Mouse (Mus musculus) 416B (cell line): ENCODE measurements around the gene Vgll4.

Experiments used
- DNase-seq: peaks from one replicate; pipeline ENCODE4 v3.0.0; 2011; ENCODE audit warnings: low read depth

Vgll4 gene

GRCm38 (mm10) chr6:114917770-114918635, 51.8 kb downstream of the Vgll4 start:
- peak; percentile 83 for DNase-seq

DNA sequence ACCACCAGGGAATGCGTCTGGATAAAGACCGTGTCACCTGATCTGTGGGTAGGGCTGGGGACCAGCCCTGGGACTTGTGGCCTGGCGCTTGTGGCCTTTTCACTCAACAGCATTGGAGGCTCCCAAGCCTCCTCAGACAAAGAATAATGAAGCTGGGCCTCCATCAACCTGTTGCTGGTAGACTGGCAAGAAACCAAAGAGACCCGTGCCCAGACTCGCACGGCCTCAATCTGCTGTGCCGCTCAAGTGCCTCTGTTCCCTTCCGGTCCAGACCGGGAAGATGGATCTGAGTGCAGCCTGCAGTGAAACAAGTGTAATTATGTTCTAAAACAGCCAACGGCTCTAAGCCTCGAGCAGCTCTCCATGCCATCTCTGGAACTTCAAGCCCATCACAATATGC, 52.7 kb downstream of the Vgll4 start:
- no peak for DNase-seq

DNA sequence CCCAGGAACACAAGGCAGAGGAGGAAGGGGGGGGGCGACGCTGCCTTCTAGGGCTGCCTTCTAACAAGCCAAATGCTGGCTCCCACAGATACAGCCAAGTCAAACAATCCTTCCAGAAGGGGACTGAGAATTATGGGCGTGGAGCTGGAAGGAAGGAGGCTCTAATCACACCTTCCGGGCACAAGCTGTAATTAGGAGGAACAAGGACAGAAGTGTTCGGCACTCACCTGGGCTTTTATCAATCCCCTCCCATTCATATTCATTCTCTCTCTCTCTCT, 53.1 kb downstream of the Vgll4 start:
- no peak for DNase-seq

DNA sequence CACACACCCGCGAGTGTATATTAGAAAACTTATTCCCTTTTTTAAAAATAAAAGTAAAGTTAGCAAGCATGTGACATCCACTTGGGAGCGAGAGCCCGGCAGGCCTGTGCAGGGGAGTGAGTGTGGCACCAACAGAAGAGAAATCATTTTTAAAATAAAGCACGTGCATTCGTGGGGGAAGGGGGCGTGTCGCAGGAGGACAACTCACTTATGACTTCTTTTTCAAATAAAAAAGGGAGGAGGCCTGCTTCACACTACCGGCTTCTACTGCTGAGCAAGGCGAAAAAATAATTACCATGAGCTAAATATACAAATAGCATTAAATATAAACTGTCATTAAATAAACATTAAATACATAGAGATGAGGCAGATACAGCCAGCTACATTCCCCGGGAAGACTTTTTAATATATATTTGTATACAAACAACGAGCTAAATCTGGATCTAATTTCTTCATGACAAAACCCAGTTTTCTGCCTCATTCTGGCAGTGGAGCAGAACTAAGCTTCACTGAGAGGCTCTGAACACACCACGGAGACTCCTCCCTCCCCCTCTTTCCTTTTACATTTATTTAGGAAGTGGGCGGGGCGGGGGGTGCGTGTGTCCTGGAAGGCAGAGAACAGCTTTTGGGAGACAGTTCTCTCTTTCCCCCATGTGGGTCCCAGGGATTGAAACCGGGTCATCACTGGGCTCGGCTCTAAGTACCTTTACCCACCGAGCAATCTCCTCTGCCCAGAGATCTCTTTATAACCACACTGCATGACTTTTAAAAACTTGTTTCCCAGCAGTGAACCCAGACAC, 53.7 kb downstream of the Vgll4 start:
- peak; percentile 77 for DNase-seq

DNA sequence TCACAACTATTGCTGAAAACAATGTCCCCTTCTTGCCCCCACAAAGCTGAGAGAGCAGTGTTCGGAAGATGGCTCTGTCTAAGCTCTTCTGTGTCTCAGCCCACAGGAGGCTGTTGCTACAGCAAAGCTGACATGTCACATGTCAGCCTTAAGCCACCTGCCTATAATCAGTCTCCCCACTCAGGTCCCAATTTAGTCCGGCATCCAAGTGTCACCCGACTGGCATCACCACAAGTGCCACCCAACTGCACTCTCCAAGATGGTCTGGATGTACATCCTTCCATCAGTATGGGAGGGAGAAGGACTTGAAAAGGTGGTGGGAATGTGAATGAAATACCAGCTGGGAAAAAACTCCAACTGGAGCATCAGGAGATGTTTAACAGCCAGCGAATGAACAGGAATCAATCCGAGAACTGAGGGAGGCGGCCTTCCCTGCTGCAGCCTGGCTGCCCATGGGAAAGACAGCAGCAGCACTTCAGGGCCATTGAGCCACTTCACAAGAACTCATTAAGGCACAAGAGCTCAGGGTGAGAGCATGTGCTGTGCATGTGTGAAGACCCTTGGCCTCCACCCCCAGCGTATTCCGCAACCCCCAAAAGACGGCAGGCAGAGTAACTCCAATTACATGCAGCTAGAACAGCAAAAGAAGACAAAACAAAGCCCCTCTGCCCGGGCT, 55.6 kb downstream of the Vgll4 start:
- no peak for DNase-seq

DNA sequence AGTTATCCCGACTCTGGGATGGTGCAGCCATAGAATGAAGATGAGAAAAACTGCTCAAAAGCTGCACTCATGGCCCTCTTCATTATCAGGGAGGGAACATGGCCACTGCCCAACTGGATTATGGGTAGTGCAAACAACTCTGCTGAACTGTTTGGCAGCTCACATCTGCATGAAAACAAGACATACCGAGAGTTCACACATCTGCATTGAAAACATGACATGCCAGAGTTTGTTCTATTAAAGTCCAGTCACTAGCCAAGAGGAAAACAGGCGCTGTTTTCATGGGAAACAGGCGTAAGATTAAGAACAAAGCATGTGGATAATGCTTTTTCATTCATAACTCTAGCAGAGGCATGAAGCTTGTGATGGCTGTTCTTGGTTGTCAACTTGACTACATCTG, 56.7 kb downstream of the Vgll4 start:
- DNase-seq = no peak

DNA sequence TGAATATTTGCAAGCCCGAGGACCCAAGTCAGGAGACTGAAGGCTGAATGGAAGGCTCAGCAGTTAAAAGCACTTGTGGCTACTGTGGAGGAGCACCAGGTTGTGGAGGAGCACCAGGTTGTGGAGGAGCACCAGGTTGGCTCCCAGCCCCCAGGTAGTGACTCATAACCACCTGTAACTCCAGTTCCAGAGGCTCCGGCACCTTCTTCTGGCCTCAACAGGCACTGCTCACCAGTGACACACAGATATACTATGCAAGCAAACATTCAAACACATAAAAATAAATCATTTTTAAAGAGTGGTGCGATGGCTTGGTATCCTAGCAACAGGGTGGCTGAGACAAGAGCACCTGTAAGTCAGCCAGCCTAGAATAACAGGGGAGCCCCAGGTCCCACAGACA, 58.3 kb downstream of the Vgll4 start:
- no peak for DNase-seq

DNA sequence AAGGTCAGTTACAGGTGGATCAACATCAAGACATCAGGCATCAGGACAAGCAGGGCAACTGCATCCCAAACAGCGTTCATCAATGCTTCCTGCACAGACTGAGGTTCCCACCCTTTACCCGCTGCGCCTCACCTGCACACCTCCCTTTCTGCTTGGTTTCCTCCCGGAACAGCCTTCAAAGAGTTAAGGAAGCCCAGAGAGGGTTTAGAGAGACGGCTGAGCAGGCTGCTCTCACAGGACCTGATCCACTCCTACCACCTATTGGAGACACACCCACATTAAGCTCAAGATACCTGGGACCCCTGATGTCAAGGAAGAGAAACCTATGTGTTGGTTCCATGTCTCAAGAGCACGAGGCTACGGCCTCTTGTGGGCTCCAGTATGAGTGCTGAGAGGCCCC, 60.0 kb downstream of the Vgll4 start:
- DNase-seq = no peak

DNA sequence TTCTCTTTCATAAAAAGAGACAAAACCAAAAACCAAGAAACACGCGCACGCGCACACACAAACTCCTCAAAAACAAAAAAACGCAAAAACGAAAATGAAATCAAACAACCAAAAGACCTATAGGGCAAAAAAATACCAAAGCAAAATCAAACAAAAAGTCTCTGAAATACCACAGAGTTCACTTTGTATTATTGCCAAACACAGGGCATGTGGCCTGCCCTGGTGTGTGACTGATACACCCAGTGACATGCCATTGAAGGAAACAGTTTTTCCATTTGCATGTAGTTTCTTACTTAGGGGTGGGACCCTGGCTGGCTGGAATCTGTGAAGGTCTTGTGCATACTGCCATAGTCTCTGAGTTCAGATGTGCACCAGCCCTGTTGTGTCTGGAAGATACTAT, 62.3 kb downstream of the Vgll4 start:
- no peak for DNase-seq

GRCm38 (mm10) chr6:114906209-114906608, 63.6 kb downstream of the Vgll4 start:
- DNase-seq = no peak

- DNase-seq = no peak
These were observed 64.4 kb downstream of the Vgll4 start for GRCm38 (mm10) chr6:114905253-114906028.

DNA sequence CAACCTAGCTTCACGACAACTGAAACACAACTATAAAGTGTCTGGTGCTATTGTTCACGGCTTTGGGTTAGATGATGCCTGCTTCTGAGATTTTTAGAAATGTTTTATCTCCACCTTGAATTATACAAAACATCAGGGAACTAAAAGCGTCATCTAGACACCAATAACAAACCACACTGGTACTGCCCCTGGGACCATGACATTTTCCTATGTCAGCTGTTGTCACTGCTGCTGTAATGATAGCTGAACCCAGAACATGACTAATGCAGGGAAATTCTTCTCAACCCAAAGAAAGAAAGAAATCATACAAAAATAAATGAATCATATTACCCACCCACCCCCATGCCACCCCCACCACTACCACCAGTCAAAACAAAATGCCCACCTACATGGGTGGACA, 65.0 kb downstream of the Vgll4 start:
- DNase-seq = no peak

GRCm38 (mm10) chr6:114904233-114904632, 65.6 kb downstream of the Vgll4 start:
- DNase-seq = peak; percentile 45

- no peak for DNase-seq
These were observed 67.9 kb downstream of the Vgll4 start for GRCm38 (mm10) chr6:114901921-114902320.

- DNase-seq = peak; percentile 64
These were observed 68.4 kb downstream of the Vgll4 start for GRCm38 (mm10) chr6:114901321-114901824.

- no peak for DNase-seq
These were observed 69.6 kb downstream of the Vgll4 start for GRCm38 (mm10) chr6:114900194-114900593.

GRCm38 (mm10) chr6:114899652-114900051, 70.1 kb downstream of the Vgll4 start:
- DNase-seq = peak; percentile 81

GRCm38 (mm10) chr6:114898949-114899348, 70.8 kb downstream of the Vgll4 start:
- DNase-seq = peak; percentile 77

- no peak for DNase-seq
These were observed 73.5 kb downstream of the Vgll4 start for GRCm38 (mm10) chr6:114896281-114896680.

DNA sequence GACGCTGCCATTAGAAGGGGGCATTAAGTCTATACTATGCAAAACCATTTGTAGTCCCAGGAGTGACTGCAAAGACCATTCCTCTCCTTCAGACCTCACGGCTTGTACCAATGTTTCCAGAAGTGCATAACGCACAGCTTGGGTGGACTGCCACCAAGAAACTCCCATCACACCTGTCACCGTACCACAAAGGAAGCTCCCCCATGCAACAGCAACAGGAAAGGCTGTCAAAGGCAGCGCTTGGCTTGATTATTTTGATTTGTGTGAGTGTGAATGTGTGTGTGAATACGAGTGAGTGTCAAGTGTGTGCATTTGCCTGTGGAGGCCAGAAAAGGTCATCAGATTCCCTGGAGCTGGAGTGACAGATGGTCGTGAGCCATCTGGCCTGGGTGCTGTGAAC, 74.6 kb downstream of the Vgll4 start:
- no peak for DNase-seq

DNA sequence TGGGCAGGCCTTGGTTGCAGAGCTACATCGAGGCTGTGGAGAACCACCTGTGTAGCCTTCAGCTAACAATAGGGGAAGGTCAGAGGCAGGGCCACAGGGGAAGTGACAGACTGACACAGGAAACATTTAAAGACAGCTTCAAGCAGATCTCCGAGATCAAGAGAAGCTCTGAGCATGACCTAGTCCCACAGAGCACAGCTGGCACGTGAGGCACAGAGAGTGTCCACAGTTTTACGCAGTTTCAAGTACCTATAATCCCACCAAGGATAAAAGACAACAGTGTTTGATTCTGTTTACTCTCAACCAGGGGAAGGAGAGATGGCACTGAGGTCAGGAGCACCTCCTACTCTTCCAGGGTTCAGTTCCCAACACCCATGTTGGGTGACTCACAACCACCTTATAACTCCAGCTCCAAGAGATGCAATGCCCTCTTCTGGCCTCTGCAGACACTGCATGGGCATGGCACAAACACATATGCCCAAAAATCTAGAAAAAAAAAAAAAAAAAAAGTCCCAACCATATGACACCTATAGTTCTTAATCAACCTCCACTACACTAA, 75.2 kb downstream of the Vgll4 start:
- DNase-seq = peak; percentile 80
